Mouse (Mus musculus) urinary bladder, postnatal 25 days (tissue): Measurements from ENCODE around the gene Thbs3.
A peak's percentile ranks its signal among the peaks of the same experiment; 100 is the strongest.

ENCODE experiments used
- DNase-seq: peaks from one replicate; pipeline ENCODE4 v3.0.0; 2022; ENCODE audit warnings: low spot score

Thbs3 gene

DNA sequence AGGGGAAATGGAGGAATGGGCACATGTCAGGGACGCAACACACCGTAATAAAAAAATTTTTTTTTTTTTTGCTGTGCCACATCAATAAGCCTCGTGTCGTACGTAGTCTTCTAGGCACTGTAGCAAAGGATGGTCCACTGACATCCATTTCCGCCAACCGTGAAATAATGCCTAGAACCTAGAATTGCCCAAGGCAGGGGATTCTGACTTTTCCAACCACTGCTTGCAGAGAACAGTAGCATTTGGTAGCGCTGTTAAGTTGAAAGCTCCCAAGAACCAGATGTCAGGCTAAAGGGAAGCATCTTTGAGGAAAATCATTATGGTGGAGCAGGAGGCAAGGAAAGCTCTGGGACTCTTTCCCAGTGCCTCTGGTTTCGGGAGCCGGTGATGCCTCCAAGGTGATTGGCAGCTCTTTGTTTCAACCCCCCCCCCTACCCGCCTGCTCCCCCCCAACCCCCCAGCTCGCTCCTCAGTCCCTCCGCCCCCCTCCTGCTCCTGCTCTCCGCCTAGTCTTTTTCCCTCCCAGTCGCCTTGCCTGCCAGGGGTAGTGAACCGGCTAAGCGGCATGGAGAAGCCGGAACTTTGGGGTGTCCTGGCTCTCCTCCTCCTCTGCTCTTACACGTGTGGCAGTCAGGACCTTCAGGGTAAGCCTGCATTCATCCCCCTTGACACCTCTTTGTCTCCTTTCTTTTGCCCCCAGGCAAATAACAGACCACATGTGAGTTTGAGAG is at the start of gene Thbs3:
Gene Thbs3 (plus strand): TSS at position 500 of the 731 bp plus-strand sequence.
- DNase-seq, result no peak

DNA sequence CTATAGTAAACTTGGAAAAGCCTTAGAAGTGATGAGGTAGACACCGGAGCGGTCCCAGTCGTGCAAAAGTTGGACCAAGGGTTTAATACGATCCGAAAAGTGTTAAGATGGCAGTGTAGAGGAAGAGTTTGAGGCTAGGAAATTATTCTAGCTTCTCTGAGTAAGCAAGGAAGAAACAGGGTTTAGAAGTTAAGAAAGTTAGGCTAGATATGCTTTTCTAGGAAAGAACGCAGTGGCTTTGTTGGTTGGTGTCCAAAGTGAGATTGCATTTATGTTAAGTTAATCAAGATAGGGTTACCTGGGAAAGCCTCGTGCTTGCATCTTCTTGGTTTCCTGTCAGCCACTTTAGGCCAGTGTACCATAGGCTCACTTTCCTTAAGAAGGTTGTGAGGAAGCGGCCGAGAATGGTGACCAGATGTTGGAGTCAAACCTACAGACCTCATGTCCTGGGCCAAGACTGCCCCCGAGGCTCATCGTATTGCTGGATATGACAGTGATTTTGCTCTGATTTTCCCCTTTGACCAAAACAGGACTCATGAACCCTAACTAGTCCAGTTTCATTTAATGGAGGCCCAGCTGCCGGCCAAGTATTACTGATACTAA is 49.6 kb upstream of the Thbs3 start:
- DNase-seq, result no peak

- DNase-seq, result no peak
These were observed 48.0 kb upstream of the Thbs3 start for GRCm38 (mm10) chr3:89166945-89167344.

GRCm38 (mm10) chr3:89174844-89175243 is 40.1 kb upstream of the Thbs3 start:
- no peak for DNase-seq

DNA sequence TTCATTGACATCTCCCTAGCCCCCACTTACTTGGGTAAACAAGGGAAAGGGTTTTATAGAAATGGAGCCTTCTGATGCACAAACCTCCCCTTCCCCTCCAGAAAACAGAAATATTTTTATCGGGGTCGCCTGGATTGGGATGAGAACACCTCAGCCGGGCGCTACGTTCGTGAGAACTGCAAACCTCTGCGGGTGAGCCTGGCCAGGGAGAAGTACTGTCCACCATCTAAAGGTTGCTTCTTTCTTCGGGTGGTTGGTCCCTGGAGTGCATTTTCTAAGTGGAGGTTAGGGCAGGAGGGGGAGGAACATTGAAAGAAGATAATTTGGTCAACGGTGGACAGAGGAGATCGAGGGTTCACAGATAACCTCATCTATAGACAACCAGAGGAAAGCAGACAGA is 39.4 kb upstream of the Thbs3 start:
- DNase-seq, result no peak

DNA sequence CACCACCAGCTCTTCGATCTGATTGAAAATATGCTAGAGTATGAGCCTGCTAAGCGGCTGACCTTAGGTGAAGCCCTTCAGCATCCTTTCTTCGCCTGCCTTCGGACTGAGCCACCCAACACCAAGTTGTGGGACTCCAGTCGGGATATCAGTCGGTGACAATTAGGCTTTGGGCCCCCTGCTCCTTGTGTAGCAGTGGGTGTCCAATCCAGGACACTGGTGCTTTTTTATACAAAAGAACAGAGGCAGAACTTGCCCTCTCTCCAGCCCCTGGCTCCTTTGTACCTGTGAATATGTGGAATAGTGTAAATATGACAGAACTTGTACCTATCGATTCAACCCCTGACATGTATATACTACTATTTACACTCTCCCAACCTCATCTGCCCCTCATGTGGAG is 38.6 kb upstream of the Thbs3 start:
- DNase-seq, result no peak

- DNase-seq, result peak; percentile 76
These were observed 37.5 kb upstream of the Thbs3 start, which contains the start of gene Scamp3 for GRCm38 (mm10) chr3:89177242-89178106. Gene Scamp3 (plus strand): TSS chr3:89177473.

- DNase-seq, result no peak
These were observed 36.9 kb upstream of the Thbs3 start for GRCm38 (mm10) chr3:89178107-89178385.

- DNase-seq, result no peak
These were observed 35.9 kb upstream of the Thbs3 start for GRCm38 (mm10) chr3:89179056-89179455.

DNA sequence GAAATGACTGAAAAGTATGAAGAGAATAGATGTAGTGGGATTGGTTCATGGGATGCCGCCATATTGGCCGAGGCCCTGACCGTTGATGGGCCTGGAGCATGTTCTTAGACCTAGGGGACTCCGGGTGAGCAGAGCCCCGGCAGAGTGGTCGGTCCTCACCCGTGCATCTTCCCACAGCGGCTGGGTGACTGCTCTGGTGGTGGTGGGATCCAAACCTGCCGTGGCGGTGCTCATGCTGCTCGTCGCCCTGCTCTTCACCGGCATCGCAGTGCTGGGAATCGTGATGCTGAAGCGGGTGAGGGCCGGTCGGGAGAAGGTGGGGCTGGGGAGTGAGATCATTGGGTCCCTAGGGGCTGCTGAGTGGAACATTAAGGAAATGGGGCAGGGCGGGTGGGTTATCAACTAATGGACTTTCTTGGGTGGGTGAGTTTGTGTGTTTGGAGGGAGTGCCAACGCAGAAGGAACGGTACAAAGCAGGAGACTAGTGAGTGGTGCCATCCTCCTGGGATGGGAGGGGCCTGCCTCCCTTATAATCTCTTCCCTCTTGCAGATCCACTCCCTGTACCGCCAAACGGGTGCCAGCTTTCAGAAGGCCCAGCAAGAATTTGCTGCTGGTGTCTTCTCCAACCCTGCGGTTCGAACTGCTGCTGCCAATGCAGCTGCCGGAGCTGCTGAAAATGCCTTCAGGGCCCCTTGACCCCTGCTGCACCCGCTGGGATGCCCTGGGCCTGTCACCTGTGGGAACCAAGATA is 33.1 kb upstream of the Thbs3 start:
- DNase-seq, result no peak

GRCm38 (mm10) chr3:89182531-89183057 is 32.4 kb upstream of the Thbs3 start:
- no peak for DNase-seq

GRCm38 (mm10) chr3:89183058-89183958 is 31.7 kb upstream of the Thbs3 start, which contains the start of gene Fam189b:
Gene Fam189b (plus strand): TSS chr3:89183143.
- peak; percentile 66 for DNase-seq

- DNase-seq, result no peak
These were observed 31.0 kb upstream of the Thbs3 start for GRCm38 (mm10) chr3:89183959-89184315.

DNA sequence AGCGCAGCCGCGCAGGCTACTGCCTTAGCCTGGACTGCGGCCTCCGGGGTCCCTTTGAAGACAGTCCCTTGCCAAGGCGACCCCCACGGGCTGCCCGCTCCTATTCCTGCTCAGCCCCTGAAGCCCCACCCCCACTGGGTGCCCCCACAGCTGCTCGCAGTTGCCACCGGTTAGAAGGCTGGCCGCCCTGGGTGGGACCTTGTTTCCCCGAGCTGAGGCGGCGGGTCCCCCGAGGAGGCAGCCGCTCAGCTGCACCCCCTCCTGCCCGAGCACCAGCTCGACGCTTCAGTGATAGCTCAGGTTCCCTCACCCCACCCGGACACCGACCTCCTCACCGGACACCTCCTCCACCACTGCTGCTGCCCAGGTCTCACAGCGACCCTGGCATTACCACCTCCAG is 27.8 kb upstream of the Thbs3 start:
- no peak for DNase-seq

- DNase-seq, result no peak
These were observed 27.1 kb upstream of the Thbs3 start for GRCm38 (mm10) chr3:89187690-89188477.

DNA sequence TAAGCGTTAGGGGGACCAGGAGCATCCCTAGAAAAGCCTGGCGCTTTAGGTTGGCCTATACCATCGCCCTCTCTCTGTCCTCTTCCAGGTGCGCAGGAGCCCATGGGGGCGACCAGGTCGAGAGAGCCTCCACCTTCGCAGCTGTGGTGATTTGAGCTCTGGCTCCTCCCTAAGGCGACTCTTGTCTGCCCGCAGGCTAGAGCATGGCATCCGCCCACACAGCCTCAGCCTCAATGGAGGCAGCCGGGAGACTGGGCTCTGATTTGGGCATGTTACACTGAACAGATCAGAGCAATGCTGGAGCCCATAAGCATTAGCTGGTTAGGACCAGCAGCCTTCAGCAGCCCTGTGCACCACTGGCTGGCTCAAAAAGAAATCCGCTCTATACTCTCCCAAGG is 26.5 kb upstream of the Thbs3 start:
- DNase-seq, result no peak

- DNase-seq, result no peak
These were observed 24.5 kb upstream of the Thbs3 start for GRCm38 (mm10) chr3:89190436-89190835.

DNA sequence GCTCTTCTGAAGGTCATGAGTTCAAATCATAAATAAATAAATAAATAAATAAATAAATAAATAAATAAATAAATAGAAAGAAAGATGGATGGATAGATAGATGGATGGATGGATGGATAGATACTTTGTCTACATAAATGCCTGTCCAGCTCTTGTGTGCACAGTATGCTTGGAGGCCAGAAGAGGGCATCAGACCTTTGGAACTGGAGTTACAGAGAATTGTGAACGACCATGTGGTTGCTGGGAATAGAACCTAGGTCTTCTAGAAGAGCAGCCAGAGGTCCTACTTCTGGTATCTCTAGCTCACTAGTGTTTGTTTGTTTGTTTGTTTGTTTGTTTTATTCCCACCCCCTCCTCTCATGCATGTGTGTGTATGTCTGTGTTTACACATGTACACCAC is 21.6 kb upstream of the Thbs3 start:
- DNase-seq, result no peak

DNA sequence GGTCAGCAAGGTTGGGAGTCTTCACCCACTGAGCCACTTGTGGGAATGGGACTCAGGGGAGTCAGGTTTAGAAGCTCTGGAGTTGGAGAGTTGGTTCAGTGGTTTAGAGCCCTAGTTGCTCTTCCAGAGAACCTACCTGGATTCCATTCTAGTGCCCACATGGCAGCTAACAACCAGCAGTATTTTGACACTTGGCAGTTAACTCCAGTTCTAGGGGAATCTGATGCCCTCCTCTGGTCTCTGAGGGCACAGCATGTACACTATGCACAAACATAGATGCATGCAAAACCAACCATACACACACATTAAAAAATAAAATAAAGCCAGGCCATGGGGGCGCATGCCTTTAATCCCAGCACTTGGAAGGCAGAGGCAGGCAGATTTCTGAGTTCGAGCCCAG is 21.1 kb upstream of the Thbs3 start:
- no peak for DNase-seq
